Mouse (Mus musculus) left cerebral cortex, postnatal 10 days (tissue): Measurements from ENCODE around the gene Elf4. TPM values are rescaled to one million over a fixed set of nuclear protein-coding genes. Genes with fewer than 3 reads are reported as not detected.
"Not testable (repeated sequence)": the region's sequence is repeated elsewhere in the genome, so short reads cannot be mapped to it uniquely, and the experiment has no call there.

Source experiments
- DNase-seq, 2 experiments: peaks; one replicate each; pipeline ENCODE4 v3.0.0; 2021 to 2022; ENCODE audit warnings: low spot score in 2 of 2, mixed read lengths in 1 of 2; ENCODE audit errors: extremely low spot score in 1 of 2
- intact Hi-C: fragments of 180-260 bp; cut with DNase I; formaldehyde crosslinking; loops from one replicate; pipeline ENCODE4 v1.15.1; 2025
- total RNA-seq, 2 experiments: library from RNA; stranded (reverse); gene quantifications; 2 replicates each; pipeline ENCODE4 v1.2.3; 2021

The Elf4 gene
- total RNA-seq, 2 experiments from 2014 or later: 0.93 to 1.0 TPM

DNA sequence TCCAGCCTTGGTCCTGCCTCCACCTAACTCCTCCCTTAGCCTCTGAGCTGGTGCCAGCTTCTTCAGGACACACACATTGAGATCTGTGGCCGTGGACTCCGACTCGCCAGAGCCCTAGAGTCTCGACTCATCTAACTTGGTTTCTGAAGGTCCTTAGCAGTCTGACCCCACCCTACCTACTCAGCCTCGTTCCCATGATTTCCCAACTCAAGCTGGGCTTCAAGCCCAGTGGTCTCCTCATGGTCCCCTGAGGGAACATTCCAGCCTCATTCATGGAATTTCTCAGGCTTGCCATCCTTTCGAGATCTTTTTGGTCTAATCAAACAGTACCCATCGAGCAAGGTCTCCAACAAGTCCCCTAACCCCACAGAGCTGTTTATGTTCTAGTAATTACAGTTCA lies 21.0 kb downstream of the Elf4 start:
- no peak for DNase-seq
- intact Hi-C loops: no loop called here

DNA sequence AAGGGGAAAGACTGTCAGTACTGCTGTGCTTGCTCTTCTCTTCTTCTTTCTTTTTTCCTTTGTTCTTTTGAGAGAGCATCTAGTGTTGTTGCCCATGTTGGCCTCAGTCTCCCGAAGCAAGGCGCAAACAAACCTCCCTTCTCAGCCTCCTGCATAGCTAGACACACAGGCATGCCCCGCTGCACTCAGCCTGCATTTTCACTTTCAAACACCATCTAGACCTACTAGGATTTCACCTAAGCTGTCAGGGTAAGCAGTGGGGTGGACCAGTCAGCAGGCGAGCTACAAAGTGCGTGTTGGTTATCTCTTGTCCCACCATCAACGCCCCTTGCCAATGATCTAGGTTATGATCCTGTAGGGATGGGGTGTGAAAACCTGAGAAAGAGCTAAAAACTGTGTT lies 21.4 kb downstream of the Elf4 start:
- intact Hi-C loops: no loop called here
- no peak for DNase-seq

DNA sequence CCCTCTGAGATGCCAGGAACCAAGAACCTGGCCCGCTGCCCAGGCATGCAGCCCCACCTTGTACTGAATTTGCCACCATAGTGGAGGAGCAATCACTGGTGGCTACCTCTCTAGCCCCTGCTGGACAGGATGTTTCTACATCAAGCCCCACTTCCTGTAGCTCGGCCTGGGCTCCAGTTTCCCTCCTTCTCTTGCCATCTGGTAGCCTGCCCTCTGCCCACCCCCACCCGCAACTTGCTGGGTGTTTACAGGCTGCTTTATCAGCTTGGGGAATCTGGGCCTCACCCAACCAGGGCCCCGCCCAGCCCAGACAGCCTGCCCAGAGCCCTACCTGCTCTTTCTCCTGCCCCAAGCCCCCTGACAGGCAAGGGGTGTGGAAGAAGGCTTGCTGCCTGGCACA lies 23.9 kb downstream of the Elf4 start:
- DNase-seq: no peak
- intact Hi-C loops: no loop called here

DNA sequence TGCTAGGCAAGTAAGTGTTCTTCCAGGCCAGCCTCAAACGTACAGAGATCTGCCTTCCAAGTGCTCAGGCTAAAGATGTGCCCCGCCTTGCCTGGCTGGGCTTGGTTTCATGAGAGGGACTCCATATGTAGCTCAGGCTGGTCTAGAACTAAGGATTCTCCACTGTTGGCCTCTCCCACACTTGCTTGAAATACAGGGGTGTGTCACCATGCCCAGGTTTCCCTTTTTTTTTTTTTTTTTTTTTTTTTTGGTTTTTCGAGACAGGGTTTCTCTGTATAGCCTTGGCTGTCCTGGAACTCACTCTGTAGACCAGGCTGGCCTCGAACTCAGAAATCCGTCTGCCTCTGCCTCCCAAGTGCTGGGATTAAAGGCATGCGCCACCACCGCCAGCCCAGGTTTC lies 26.9 kb downstream of the Elf4 start:
- DNase-seq, intact Hi-C loops: not testable (repeated sequence)

GRCm38 (mm10) chrX:48435477-48435900 lies 27.4 kb downstream of the Elf4 start:
- DNase-seq: no peak
- intact Hi-C loops: no loop called here

DNA sequence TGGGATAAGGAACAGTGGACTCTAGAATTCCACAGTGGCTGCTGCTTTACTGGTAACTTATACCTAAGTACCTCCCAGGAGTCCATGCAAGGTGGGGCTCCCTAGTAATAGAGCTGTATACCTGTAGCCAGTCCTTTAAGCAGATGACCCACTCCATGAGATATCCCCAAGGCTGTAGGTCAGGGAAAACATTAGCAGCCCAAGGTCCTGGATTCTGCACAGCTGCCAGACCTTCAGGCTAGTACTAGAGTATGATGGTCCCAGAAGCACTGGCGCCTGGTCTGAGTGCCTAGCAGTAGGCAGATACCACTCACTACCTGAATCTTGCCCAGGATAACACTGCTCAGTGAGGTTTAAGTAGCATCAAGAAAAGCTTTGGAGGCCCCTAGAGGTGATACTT lies 28.7 kb downstream of the Elf4 start:
- DNase-seq: no peak
- intact Hi-C loops: no loop called here

DNA sequence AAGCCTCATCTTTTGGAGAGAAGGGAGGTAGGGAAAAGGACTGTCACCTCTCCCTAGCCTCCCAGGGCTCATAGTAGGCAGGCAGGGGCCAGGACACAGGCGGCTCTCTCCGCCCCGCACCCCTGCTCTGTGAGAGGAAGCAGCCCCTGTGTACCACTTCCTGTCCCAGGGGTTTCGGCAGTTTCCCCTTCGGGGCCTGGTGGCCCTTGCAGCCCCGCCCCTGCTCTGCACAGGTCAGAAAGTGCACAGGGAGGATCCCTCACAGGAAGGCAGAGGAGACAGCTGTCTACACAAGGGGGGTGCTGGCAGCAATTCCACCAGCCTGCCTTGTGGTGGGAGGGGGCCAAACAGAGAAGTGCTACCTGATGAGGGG lies 29.4 kb downstream of the Elf4 start:
- intact Hi-C loops: no loop called here
- DNase-seq: peak in 1 of 2 experiments; percentile 42

DNA sequence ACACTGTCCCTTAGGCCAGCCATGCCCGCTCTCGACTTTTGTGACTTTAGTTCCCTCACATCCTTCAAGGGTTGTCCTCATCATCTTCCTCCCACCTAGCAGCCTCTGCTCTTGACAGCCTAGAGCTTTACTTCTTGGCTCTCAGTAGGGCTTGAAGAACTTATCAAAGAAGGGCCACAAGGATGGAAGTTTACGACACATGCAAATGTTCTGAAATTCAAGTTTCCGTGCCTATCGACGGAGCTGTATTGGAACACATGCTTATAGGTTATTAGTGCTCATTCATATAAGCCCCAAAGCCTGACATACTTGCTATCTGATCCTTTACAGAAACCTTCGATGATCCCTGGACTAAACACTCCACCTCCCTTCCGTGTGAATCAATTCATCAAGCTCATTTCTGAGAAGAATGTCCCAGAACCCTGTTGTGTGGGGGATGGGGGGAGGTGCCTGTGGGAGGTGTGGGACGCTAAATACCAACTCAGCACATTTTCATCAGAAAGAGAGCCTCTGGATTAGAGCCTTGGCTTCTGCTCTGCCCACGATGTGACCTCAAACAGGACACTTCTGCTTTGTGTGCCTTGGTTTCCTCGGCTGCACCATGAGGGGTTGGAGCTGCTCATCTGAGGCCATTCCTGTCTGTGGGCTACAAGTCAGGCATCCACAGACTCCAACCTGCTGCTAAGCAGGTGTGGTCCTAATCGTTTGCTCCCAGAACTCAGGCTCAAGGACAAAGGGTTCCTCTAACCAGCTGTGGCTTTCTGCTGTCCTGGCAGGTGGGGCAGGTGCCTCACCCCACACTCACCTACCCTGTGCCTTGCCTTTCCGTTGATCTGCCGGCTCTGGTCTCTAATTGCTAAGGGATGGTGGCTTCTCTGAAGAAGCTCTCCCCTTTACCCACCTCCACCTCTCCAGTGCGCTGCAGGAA lies 30.1 kb downstream of the Elf4 start:
- intact Hi-C loops: no loop called here
- no peak for DNase-seq

DNA sequence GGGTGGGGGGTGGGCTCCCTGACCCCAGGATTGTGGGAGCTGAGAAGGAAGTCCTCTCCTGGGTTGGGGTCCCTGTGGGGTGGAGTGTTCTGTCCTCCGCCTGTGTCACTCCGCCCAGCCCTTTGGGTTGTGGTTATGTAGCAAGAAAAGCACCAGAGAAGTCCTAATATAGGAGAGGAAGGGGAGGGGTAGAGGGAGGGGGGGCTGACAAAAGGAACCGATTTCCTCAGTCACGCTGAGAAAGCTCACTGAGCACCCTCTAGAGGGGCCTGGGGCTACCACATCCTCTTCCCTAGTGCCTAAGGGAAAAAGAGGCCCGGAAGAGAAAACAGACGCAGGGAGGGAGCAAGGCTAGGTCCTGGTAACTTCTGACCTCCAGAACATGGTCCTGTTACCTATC lies 33.4 kb downstream of the Elf4 start:
- no peak for DNase-seq
- intact Hi-C loops: no loop called here

DNA sequence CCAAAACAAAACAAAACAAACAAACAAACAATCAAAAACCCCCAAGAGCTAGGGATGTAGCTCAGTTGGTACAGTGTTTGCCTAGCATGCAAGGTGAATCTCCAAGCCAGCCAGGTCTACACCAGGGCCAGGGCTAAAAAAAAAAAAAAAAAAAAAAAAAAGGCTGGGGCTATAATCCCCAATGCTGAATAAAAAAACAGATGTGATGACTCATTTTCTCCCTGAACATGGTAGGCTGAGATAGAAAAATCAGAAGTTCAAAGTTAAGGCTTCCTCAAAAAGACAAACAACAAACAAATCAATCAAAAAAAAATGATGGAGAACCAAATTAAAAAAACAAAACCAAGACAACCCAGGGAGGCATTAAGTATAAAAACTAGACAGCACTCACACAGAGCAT lies 33.8 kb downstream of the Elf4 start:
- DNase-seq: no peak
- intact Hi-C loops: no loop called here

DNA sequence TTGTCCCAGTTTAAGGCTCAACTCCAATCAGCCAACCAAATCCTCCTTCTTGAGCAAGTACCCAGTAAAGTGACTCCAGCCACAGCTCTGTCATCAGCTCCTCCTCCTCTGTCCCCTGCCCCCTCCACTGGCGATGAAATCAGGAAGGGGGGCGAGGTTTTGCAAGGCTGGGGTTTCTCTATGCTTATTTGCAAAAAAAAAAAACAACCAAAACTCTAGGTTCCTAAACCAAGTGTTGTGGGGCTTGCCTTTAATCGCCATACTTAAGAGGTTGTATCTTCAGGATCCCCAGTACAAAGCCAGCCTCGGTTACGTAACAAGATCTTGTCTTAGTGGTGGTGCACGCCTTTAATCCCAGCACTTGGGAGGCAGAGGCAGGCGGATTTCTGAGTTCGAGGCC lies 34.3 kb downstream of the Elf4 start:
- intact Hi-C loops: no loop called here
- DNase-seq: no peak

DNA sequence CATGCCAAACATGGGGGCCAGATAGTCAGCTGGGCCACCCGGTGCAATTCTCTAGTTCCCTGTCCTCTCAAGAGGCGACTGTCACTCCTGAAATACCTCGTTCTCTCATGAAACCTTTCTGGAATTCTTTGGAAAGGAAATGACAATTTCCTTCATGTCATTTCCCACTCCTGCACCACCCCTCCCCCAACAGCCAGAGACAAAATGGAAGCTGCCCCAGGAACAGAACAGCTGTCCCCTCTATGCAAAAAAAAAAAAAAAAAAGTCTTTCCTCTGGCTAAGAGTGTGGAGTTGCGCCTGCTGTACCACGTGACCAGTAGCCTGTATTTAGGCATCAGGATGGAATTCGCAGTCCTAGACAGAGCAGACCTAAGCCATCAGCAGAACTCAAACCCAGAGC lies 34.7 kb downstream of the Elf4 start:
- intact Hi-C loops: no loop called here

DNA sequence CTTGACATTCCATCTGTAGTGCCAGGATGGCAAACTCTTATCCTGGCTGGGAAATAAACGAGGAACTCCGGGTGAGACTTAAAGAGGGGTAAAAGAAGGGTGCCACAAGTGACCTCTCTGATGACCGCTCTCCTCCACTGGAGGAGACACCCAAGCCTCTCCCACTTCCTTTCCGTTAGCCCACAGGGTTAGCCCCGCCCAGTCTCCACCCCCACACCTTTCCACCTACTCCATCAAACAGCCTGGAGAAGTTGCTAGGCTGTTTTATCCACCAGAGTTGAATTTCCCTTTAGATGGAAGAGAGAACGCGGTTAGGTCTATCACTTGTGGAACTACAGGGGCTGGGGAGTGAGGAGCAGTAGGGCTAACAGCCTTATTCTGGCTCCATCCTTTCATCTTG lies 37.7 kb downstream of the Elf4 start:
- DNase-seq: no peak
- intact Hi-C loops: no loop called here

More for the DNA sequence above, 34.7 kb downstream of the Elf4 start:
- DNase-seq: no peak

DNA sequence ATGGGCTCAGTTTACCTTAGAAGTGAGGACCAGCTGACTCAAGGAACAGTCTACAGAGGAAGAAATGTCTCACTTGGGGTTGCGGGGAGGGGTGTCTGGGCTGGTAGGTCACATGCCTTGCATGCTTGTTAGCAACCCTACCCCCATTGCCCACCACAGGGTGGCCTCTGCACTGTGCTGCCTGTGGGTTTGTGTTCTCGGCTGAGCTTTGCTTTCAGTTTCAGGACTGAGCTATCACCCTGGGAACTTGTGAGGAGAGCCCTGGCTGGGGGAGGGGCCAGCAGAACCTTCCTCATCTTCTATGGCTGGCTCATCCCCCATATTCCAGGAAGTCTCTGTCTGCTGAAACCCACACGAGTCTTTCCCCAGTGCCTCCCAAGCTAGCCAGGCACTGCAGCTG lies 38.3 kb downstream of the Elf4 start:
- intact Hi-C loops: no loop called here
- peak in 1 of 2 experiments; percentile 45 for DNase-seq

DNA sequence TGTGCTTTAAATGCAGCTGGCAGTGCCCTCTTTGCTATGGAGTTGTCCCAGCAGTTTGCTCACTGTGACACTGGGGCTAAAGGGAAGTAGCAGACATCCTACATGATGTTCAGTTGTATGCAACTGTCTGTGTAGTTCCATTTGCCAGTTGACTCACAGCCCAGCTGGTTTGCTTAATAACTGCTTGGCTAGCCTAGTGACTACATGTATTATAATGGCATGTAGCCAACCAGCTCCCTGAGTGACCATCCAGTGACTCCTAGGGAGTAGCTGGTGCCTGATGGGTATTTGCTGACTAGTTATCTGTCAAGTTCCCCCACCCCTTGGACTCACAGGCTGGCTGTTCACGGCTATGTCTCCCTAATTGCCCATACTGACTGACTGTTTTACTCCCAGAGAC lies 39.3 kb downstream of the Elf4 start:
- DNase-seq: no peak
- intact Hi-C loops: no loop called here

DNA sequence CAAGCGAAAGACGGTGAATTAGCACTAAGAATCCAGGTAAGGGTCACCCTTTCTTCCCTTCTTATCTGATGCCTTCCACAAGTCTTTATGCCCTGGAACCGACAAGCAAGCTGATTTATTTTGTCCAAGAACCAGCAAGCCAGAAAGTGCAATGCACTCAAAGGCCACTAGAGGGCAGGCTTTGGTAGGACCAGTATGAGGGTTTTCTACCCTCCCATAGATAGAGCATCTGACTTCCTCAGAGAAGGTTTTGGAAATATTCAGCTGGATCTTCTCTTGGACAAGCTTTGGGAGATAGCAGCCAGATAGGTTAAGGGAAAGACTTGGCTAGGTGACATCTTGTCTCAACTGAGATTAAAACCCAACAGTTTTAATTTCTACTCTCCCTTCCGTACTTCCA lies 39.9 kb downstream of the Elf4 start:
- intact Hi-C loops: no loop called here
- peak; percentile 23 to 62 for DNase-seq

- intact Hi-C loops: loop anchor here (10.0 kb wide), 1 partner anchor 424 kb away; no protein-coding TSS in a partner anchor
- no peak for DNase-seq
Observed at GRCm38 (mm10) chrX:48418417-48418816, 44.5 kb downstream of the Elf4 start.

DNA sequence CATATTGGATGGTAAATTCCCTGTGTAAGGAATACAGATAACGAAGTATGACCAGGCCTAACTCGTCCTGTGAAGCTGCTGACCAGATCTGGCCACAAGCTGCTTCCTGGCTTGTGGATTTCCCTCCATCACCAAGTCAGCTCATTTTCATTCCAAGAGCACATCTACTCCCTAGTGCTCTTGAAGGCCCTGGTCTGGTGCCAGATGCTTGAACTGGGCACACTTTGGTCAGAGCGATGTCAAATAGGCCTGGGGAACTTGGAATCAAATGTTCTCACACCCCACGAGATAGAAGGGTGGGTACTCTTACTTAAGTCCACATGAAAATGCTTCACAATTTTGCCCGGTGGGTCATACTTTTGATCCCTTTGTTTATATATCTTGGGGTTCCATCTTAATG lies 48.6 kb downstream of the Elf4 start:
- intact Hi-C loops: loop anchor here (10.0 kb wide), 1 partner anchor 419 kb away; no protein-coding TSS in a partner anchor
- no peak for DNase-seq

- intact Hi-C loops: loop anchor here (10.0 kb wide), 1 partner anchor 418 kb away; no protein-coding TSS in a partner anchor
- no peak for DNase-seq
Observed at GRCm38 (mm10) chrX:48412629-48413028, 50.3 kb downstream of the Elf4 start.

GRCm38 (mm10) chrX:48410388-48410776 lies 52.5 kb downstream of the Elf4 start:
- intact Hi-C loops: loop anchor here (10.0 kb wide), 1 partner anchor 416 kb away; no protein-coding TSS in a partner anchor
- no peak for DNase-seq
